Mouse (Mus musculus) spleen, postnatal 14 days (tissue): ENCODE results near the gene Prdx1.

ENCODE experiments used
- DNase-seq, 2 experiments: peaks; one replicate each; pipeline ENCODE4 v3.0.0; 2021 to 2022; ENCODE audit warnings: low spot score in 2 of 2

Gene Prdx1

GRCm38 (mm10) chr4:116729532-116729931 lies 44.2 kb downstream of the Prdx1 start:
- DNase-seq: no peak

GRCm38 (mm10) chr4:116731077-116731476 lies 45.7 kb downstream of the Prdx1 start:
- no peak for DNase-seq

GRCm38 (mm10) chr4:116732355-116732754 lies 47.0 kb downstream of the Prdx1 start:
- DNase-seq: no peak

- no peak for DNase-seq
Measured at GRCm38 (mm10) chr4:116734996-116735395, 49.7 kb downstream of the Prdx1 start.

- DNase-seq: no peak
Measured at GRCm38 (mm10) chr4:116738972-116739751, 53.8 kb downstream of the Prdx1 start.

- DNase-seq: no peak
Measured at GRCm38 (mm10) chr4:116749750-116750149, 64.4 kb downstream of the Prdx1 start.
